ENCODE assay signal across 16 mouse cellular contexts in genomic region chr2:179336235-179336634, GRCm38 (mm10).
A peak's percentile ranks its signal among the peaks of the same experiment; 100 is the strongest.
DNase-seq lines count a peak whose midpoint lies in the region; ATAC-seq and TF ChIP-seq lines count a peak whose summit lies in the region.
"Had no signal": no experiment of that assay in that cellular context is flagged by ENCODE, and none has a peak within 500 bp of the region (broad histone marks: within the 10 kb centered on the region; RNA-seq: fewer than 3 reads in every experiment).

No protein-coding gene starts in this region.

- peak; percentile 72 for ATAC-seq in midbrain, embryonic 13.5 days

- H3K9ac ChIP-seq in midbrain, embryonic 13.5 days (replicated peaks), result no peak overlapping the region
- H3K9ac ChIP-seq: embryonic facial prominence, embryonic 12.5 days; heart, embryonic 15.5 days; lung, embryonic 15.5 days had no signal

- TF ChIP-seq POLR2A in cerebellum, adult 2 months (IDR thresholded peaks at IDR 0.05; ENCODE audit: borderline replicate concordance, insufficient read depth, low read length), result no peak

- peaks cover 18% of the 10 kb centered on the region for H3K4me1 ChIP-seq in hindbrain, embryonic 10.5 days (replicated peaks)
- peaks cover 12% of the 10 kb centered on the region for H3K4me1 ChIP-seq in midbrain, embryonic 13.5 days (replicated peaks)
- H3K4me1 ChIP-seq in cerebellum, adult 2 months (ENCODE audit: control insufficient read depth, insufficient read depth, low read length), result no peaks in the 10 kb centered on the region
- H3K4me1 ChIP-seq: embryonic facial prominence, embryonic 12.5 days; heart, embryonic 15.5 days had no signal

- H3K9me3 ChIP-seq in hindbrain, embryonic 10.5 days, result no peaks in the 10 kb centered on the region
- no peaks in the 10 kb centered on the region for H3K9me3 ChIP-seq in midbrain, embryonic 13.5 days
- H3K9me3 ChIP-seq: embryonic facial prominence, embryonic 12.5 days; heart, embryonic 15.5 days; lung, embryonic 15.5 days had no signal

- TF ChIP-seq CTCF in cerebellum, adult 2 months (IDR thresholded peaks at IDR 0.05; ENCODE audit: borderline replicate concordance, insufficient read depth, low read depth, low read length), result no peak

- no peak overlapping the region for H3K4me2 ChIP-seq in midbrain, embryonic 13.5 days (replicated peaks)
- H3K4me2 ChIP-seq: embryonic facial prominence, embryonic 12.5 days; heart, embryonic 15.5 days; lung, embryonic 15.5 days had no signal

- peak overlapping the region; percentile 41 for H3K27ac ChIP-seq in hindbrain, embryonic 10.5 days
- H3K27ac ChIP-seq in midbrain, embryonic 13.5 days, result no peak overlapping the region
- no peak overlapping the region for H3K27ac ChIP-seq in cerebellum, adult 2 months (ENCODE audit: insufficient read depth, low read length)
- H3K27ac ChIP-seq: embryonic facial prominence, embryonic 12.5 days; heart, embryonic 15.5 days; kidney, postnatal 0 days; lung, embryonic 15.5 days had no signal

- peak; percentile 3 for DNase-seq in layer of hippocampus, adult 9-11 months
- no peak for DNase-seq in layer of hippocampus, adult 11-12 months (ENCODE audit: low spot score)
- DNase-seq in hindbrain, embryonic 10.5 days (ENCODE audit: low spot score), result peak; percentile 10
- no peak for DNase-seq in thymus, postnatal 4 days
- no peak for DNase-seq in frontal cortex, postnatal 25 days (ENCODE audit: low spot score in 2 of 2)
- no peak for DNase-seq in cerebellum, adult 2 months
- DNase-seq in adrenal gland, postnatal 25 days, result no peak
- DNase-seq: adrenal gland, postnatal 14 days; cerebellum, adult 11-12 months; gastrocnemius, postnatal 36 days; layer of hippocampus, postnatal 36 days had no signal

- H3K4me3 ChIP-seq in hindbrain, embryonic 10.5 days, result no peak overlapping the region
- no peak overlapping the region for H3K4me3 ChIP-seq in midbrain, embryonic 13.5 days (replicated peaks)
- H3K4me3 ChIP-seq in cerebellum, adult 2 months (replicated peaks; ENCODE audit: insufficient read depth, low read depth, low read length), result no peak overlapping the region
- H3K4me3 ChIP-seq: embryonic facial prominence, embryonic 12.5 days; heart, embryonic 15.5 days; lung, embryonic 15.5 days had no signal

- H3K27me3 ChIP-seq in hindbrain, embryonic 10.5 days (ENCODE audit: insufficient read depth, poor library complexity, severe bottlenecking), result no peaks in the 10 kb centered on the region
- no peaks in the 10 kb centered on the region for H3K27me3 ChIP-seq in midbrain, embryonic 13.5 days
- no peaks in the 10 kb centered on the region for H3K27me3 ChIP-seq in cerebellum, adult 2 months (ENCODE audit: control insufficient read depth, insufficient read depth, low read length)
- H3K27me3 ChIP-seq: embryonic facial prominence, embryonic 12.5 days; heart, embryonic 15.5 days; lung, embryonic 15.5 days had no signal

- WGBS in hindbrain, embryonic 10.5 days, result 22% methylated on average over 1 of the region's 1 CpGs
- 17% methylated on average over 1 of the region's 1 CpGs for WGBS in midbrain, embryonic 13.5 days
- WGBS in cerebellum, adult 2 months, result 44% methylated on average over 1 of the region's 1 CpGs

- no peaks in the 10 kb centered on the region for H3K36me3 ChIP-seq in hindbrain, embryonic 10.5 days
- no peaks in the 10 kb centered on the region for H3K36me3 ChIP-seq in midbrain, embryonic 13.5 days
- H3K36me3 ChIP-seq: embryonic facial prominence, embryonic 12.5 days; heart, embryonic 15.5 days; lung, embryonic 15.5 days had no signal

Comparison
In these comparisons a context has a peak if more than half of its experiments do, and no peak if none do; other contexts are left out.
1. DNase-seq: peak in layer of hippocampus, adult 9-11 months (single experiment) and hindbrain, embryonic 10.5 days (single experiment); none in layer of hippocampus, adult 11-12 months (single experiment), thymus, postnatal 4 days (single experiment), frontal cortex, postnatal 25 days (0 of 2), cerebellum, adult 2 months (0 of 2) and adrenal gland, postnatal 25 days (single experiment).